Mouse (Mus musculus) cerebellum, adult 9-10 months (tissue): Measurements from ENCODE around the gene Nynrin.
A peak's percentile ranks its signal among the peaks of the same experiment; 100 is the strongest.

Experiments
- DNase-seq: peaks from one replicate; pipeline ENCODE4 v3.0.0; 2022

Nynrin gene

GRCm38 (mm10) chr14:55853621-55854285, at the start of gene Nynrin:
TSS of gene Nynrin (plus strand) at chr14:55854010.
- no peak for DNase-seq

DNA sequence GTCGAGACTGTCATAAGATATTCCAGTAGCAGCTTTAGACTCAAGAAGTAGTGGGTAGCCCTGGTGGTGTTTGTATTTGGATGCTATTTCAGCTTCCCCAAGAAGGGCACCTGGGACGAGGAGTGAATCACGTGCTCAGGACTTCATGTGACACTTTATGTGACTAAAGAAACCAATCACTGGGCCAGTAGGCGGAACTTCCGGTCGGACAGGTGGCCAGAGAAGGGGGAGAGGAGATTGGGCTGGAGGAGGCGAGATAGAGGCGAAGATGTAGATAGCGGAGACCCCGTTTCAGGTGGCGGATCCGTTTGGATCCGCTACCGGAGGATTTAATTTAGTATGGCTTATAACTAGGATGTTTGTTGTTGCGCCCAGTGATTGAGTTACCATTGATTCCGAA, 38.9 kb upstream of the Nynrin start:
- DNase-seq: peak; percentile 87

DNA sequence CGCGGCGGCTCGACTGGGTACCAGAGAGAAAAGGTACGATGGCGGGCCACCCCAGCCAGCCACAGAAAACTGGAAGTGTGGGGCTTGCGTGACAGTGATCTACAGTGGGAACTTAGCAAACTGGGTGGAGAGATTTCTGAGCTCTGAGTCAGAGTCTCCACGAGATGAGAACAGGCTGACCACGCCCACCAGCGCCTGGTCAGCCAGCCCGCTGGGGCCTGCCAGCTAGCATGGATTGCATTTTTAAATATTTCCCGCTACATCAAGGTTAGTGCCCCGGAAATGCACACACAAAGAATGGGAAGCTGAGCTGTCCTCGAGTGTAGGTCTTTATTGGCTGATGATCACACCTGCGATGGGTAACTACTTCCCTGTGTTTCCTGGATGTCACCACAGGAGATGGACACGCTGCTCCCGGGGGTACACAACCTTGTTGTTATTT, 38.5 kb upstream of the Nynrin start:
- peak; percentile 34 for DNase-seq

DNA sequence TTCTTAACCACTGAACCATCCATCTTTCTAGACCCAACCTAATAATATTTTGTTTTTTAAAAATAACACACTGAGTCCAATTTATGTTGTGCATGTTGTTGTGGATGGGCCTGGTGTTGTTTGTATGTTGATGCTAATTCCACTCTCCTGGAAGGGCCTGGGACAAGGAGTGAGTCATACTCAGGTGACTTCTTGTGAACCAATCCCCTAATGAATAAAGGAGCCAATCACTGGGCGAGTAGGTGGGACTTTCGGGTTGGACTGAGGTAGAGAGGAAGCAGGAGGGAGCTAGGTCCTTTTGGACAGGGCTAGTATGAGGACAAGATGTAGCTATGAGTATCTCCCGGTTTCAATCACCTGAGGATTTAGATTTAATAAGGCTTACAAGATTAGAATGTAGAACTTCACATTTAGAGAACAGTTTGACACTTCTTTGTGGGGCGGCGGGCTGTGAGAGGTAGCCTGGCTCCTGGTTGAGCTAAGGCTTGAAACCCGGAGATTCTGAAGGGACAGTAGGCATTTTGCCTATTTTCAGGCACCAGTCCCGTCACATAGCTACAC, 33.9 kb upstream of the Nynrin start:
- no peak for DNase-seq

- DNase-seq: no peak
These were observed 33.2 kb upstream of the Nynrin start for GRCm38 (mm10) chr14:55820576-55820975.

GRCm38 (mm10) chr14:55822435-55822990, 31.3 kb upstream of the Nynrin start:
- peak; percentile 69 for DNase-seq

DNA sequence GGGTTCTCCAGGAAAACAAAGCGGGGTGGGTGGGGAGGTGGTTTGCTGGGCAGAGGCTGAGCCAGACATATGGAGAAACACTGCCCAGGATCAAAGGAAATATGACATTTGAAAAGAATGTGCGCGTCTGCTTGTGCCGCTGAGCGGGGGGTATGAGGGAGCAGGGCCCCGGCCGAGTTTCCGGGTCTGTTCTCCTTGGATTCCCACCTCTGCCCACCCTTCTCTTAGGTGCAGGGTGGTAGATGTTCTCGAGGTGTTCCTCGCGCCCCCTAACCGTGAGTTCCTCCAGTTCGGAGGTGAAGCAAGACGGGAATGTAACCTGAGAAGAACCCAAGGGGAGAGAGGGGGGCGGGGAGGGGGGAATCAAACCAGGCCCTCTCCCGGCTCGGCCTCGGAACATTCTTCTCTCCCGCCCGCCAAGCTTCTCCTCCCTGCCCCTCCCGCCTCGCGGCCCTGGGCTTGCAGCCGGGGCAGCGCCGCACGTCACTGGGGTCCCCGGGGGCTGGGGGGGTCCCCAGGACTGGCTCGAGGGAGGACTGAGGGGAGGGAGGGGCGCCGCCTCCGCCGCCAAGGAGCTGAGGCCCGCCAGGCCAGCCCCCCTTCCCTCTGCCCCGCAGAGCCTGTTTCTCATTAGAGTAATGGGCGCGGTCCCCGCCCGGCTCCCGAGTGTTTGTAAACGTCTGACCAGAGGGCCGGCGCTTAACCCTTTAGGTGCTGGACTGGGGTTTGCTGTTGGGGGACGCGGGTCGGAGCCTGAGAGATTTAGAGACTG, 30.6 kb upstream of the Nynrin start, which contains the start of gene Nfatc4:
TSS of gene Nfatc4 (plus strand) at position 154 of the 772 bp plus-strand sequence.
- no peak for DNase-seq

DNA sequence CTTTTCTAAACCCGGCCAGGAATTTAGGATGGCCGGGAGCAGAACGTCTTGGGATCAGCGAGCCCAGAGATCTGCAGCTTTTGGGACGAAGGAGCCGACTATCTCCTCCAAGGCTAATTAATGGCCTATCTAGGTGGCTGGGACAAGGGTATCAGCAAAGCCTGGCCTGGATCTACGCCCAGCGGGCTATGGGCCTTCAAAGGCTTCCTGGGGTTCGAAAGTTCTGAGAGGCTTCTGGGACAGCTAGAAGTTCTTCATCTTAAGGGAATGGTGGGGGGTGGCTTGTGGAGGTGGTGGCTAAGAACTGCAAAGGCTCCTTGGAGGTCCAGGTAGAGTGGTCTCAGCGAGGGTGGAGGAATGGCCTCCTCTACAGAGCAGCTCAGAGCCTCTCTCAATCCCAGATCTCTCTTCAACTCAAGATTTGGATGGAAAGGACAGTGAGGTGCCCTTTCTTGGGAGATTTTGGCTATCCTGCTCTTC, 29.8 kb upstream of the Nynrin start:
- no peak for DNase-seq

- DNase-seq: no peak
These were observed 29.2 kb upstream of the Nynrin start for GRCm38 (mm10) chr14:55824481-55825215.

- no peak for DNase-seq
These were observed 28.4 kb upstream of the Nynrin start for GRCm38 (mm10) chr14:55825216-55826051.

DNA sequence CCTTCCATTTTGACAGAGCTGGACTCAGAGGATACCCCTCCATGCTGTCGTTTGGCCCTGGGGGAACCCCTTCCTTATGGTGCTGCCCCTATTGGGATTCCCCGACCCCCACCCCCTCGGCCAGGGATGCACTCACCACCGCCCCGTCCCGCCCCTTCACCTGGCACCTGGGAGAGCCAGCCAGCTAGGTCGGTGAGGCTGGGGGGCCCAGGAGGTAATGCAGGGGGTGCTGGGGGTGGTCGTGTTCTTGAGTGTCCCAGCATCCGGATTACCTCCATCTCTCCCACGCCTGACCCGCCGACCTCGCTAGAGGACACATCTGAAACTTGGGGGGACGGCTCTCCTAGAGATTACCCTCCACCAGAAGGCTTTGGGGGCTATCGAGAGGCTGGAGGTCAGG, 27.7 kb upstream of the Nynrin start:
- no peak for DNase-seq

DNA sequence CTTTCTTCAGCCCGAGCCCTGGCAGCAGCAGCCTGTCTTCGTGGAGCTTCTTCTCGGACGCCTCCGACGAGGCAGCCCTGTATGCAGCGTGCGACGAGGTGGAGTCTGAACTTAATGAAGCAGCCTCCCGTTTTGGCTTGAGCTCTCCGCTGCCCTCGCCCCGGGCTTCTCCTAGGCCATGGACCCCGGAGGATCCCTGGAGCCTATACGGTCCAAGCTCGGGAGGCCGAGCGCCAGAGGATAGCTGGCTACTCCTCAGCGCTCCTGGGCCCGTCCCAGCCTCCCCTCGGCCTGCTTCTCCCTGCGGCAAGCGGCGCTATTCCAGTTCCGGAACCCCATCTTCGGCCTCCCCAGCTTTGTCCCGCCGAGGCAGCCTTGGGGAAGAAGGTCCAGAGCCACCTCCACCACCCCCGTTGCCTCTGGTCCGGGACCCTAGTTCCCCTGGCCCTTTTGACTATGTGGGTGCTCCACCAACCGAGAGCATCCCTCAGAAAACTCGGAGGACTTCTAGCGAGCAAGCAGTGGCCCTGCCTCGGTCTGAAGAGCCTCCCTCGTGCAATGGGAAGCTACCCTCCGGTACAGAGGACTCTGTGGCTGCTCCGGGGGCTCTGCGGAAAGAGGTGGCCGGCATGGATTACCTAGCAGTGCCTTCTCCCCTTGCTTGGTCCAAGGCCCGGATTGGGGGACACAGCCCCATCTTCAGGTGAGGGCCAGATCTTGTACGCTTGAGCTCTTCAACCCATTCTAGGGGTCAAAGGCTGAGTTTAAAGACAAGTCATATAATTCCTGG, 27.1 kb upstream of the Nynrin start:
- DNase-seq: no peak

GRCm38 (mm10) chr14:55828716-55829263, 25.0 kb upstream of the Nynrin start:
- DNase-seq: no peak

- DNase-seq: no peak
These were observed 24.0 kb upstream of the Nynrin start for GRCm38 (mm10) chr14:55829854-55830253.

DNA sequence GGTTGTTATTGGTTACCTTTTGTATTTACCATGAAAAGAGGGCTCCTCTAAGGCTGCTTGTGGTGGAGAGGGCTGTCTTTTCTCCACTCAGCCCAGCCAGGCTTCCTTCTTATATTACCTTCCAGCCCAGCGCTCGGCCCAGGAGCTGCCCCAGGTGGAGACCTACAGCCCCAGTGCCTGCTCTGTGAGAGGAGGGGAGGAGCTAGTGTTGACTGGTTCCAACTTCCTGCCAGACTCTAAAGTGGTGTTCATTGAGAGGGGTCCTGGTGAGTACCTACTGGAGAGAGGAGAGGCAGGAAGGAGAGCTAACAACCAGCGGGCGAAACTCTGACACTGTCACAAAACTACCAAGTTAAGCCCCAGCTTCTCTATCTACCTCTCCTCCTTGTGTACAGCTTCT, 23.5 kb upstream of the Nynrin start:
- DNase-seq: no peak

GRCm38 (mm10) chr14:55833126-55833525, 20.7 kb upstream of the Nynrin start:
- no peak for DNase-seq

DNA sequence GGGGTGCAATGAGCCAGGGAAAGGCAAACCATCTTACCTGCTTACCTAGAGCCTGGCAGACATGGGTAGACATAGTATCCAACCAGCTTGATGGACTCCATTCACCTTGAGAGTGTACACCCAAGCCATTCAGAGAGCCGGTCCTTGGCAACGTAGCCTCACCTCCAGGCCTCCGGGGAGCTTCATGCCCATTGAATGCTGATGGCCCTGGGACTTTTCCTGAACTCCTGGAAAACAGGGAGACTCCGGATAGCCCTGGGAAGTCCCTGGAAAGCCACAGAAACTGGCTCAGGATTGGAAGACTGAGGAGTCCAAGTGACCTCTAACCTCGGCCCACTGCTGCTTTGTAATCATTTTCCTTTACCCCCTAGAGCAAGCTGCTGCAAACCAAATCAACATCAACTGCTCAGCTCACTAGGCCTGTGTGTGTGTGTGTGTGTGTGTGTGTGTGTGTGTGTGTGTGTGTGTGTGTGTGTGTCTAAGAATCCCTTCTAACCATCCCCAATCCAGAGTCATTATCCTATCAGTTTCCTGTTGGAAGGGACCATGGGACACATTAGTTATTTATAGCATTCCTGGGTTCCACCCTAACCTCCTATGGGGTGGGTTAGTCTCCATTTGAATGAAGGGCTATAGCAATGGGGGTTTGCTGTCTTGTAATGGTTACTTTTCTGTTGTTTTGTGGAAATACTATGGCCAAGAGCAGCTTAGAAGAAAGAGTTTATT, 18.8 kb upstream of the Nynrin start:
- no peak for DNase-seq

GRCm38 (mm10) chr14:55838312-55838711, 15.5 kb upstream of the Nynrin start:
- DNase-seq: no peak

- no peak for DNase-seq
These were observed 15.1 kb upstream of the Nynrin start for GRCm38 (mm10) chr14:55838740-55839139.

DNA sequence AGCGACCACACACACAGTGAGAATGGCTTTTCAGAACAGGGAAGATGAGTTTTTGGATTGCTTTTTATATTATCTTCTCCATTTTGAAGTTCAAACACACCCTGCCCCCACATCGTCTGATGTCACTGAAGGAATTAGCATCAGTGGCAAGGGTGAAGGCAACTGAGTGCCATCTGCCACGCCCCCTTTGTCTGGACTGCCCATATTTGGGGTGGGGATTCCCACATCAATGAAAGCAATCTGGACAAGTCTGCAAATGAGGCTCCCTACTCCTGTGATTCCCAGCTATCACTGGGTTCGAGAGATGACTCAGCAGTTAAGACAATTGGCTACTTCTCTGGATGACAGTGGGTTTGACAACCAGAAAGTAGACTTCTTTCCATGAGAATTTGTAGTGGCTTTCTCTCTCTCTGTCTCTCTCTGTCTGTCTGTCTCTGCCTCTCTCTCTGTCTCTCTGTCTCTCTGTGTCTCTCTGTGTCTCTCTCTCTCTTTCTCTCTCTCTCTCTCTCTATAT, 12.9 kb upstream of the Nynrin start:
- no peak for DNase-seq
